Mouse (Mus musculus): ENCODE data around the gene Rabgef1.
"Not testable (repeated sequence)": the region's sequence is repeated elsewhere in the genome, so short reads cannot be mapped to it uniquely, and the experiment has no call there.

Rabgef1 gene

GRCm38 (mm10) chr5:130212956-130213355 lies 41.4 kb downstream of the Rabgef1 start:
- no peak for DNase-seq (ENCODE audit: low read depth, low spot score)

- no peak for DNase-seq (ENCODE audit: low read depth, low spot score)
Observed at GRCm38 (mm10) chr5:130216781-130217180, 45.2 kb downstream of the Rabgef1 start, which contains the start of gene Tmem248. TSS of gene Tmem248 (plus strand) at chr5:130217081.

GRCm38 (mm10) chr5:130217406-130217805 lies 45.8 kb downstream of the Rabgef1 start:
- DNase-seq (ENCODE audit: low read depth, low spot score), result no peak

- DNase-seq (ENCODE audit: low read depth, low spot score), result no peak
Observed at GRCm38 (mm10) chr5:130218336-130218735, 46.7 kb downstream of the Rabgef1 start.

GRCm38 (mm10) chr5:130221316-130221715 lies 49.7 kb downstream of the Rabgef1 start:
- no peak for DNase-seq (ENCODE audit: low read depth, low spot score)

GRCm38 (mm10) chr5:130221760-130222145 lies 50.2 kb downstream of the Rabgef1 start:
- no peak for DNase-seq (ENCODE audit: low read depth, low spot score)

GRCm38 (mm10) chr5:130222146-130223004 lies 50.8 kb downstream of the Rabgef1 start:
- DNase-seq (ENCODE audit: low read depth, low spot score), result peak; percentile 90

- DNase-seq (ENCODE audit: low read depth, low spot score), result no peak
Observed at GRCm38 (mm10) chr5:130226790-130227189, 55.2 kb downstream of the Rabgef1 start.

GRCm38 (mm10) chr5:130228120-130228519 lies 56.5 kb downstream of the Rabgef1 start:
- no peak for DNase-seq (ENCODE audit: low read depth, low spot score)

- no peak for DNase-seq (ENCODE audit: low read depth, low spot score)
Observed at GRCm38 (mm10) chr5:130236302-130236701, 64.7 kb downstream of the Rabgef1 start.

GRCm38 (mm10) chr5:130239236-130239635 lies 67.6 kb downstream of the Rabgef1 start:
- no peak for DNase-seq (ENCODE audit: low read depth, low spot score)

- no peak for DNase-seq (ENCODE audit: low read depth, low spot score)
Observed at GRCm38 (mm10) chr5:130239856-130240255, 68.3 kb downstream of the Rabgef1 start.

GRCm38 (mm10) chr5:130241426-130241825 lies 69.8 kb downstream of the Rabgef1 start:
- DNase-seq (ENCODE audit: low read depth, low spot score), result no peak

GRCm38 (mm10) chr5:130247823-130248222 lies 76.2 kb downstream of the Rabgef1 start:
- no peak for DNase-seq (ENCODE audit: low read depth, low spot score)

GRCm38 (mm10) chr5:130254164-130255016 lies 82.8 kb downstream of the Rabgef1 start:
- DNase-seq (ENCODE audit: low read depth, low spot score), result no peak

GRCm38 (mm10) chr5:130255017-130255720 lies 83.6 kb downstream of the Rabgef1 start, which contains the start of the genes Sbds and Tyw1:
TSS of gene Sbds (minus strand) at chr5:130255530.
TSS of gene Tyw1 (plus strand) at chr5:130255619.
- peak; percentile 97 for DNase-seq (ENCODE audit: low read depth, low spot score)

GRCm38 (mm10) chr5:130255799-130256525 lies 84.4 kb downstream of the Rabgef1 start:
- DNase-seq (ENCODE audit: low read depth, low spot score), result not testable (repeated sequence)

- DNase-seq (ENCODE audit: low read depth, low spot score), result peak; percentile 96
Observed at GRCm38 (mm10) chr5:130256678-130257271, 85.2 kb downstream of the Rabgef1 start.

GRCm38 (mm10) chr5:130257303-130257702 lies 85.7 kb downstream of the Rabgef1 start:
- DNase-seq (ENCODE audit: low read depth, low spot score), result no peak

- no peak for DNase-seq (ENCODE audit: low read depth, low spot score)
Observed at GRCm38 (mm10) chr5:130263454-130263853, 91.9 kb downstream of the Rabgef1 start.
